Mouse (Mus musculus): ENCODE results near the gene Zfp651. TPM values are rescaled to one million over a fixed set of nuclear protein-coding genes. Genes with fewer than 3 reads are reported as not detected.

The Zfp651 gene
- polyA plus RNA-seq, 1 experiment from 2014 or later: 8.0 TPM

- Histone ChIP-seq H3K4me3 (ENCODE audit: low read length) (no peak overlapping the region), H3K4me1 (ENCODE audit: control insufficient read depth, insufficient read depth, low read length) (peaks cover 11% of the 10 kb centered on the region), H3K4me2 (replicated peaks; ENCODE audit: low read depth, low read length) (no peak overlapping the region), H3K9ac (ENCODE audit: low read depth, low read length) (no peak overlapping the region), H3K9me3 (ENCODE audit: control insufficient read depth, low read length) (no peaks in the 10 kb centered on the region), H3K27me3 (ENCODE audit: control insufficient read depth, insufficient read depth, low read length) (no peaks in the 10 kb centered on the region), H3K27ac (ENCODE audit: low read depth, low read length) (no peak overlapping the region), H3K36me3 (ENCODE audit: control insufficient read depth, insufficient read depth, low read length) (no peaks in the 10 kb centered on the region)
- ATAC-seq (ENCODE audit: low FRiP score, low TSS enrichment): no peak
- WGBS: 52% methylated on average over 1 of the region's 1 CpGs
Observed at GRCm38 (mm10) chr9:121794972-121795539, 35.9 kb downstream of the Zfp651 start.

- no peak overlapping the region for H3K4me3 ChIP-seq (ENCODE audit: low read length)
- no peak for ATAC-seq (ENCODE audit: low FRiP score, low TSS enrichment)
- no peak overlapping the region for H3K9ac ChIP-seq (ENCODE audit: low read depth, low read length)
- H3K27me3 ChIP-seq (ENCODE audit: control insufficient read depth, insufficient read depth, low read length): no peaks in the 10 kb centered on the region
- H3K9me3 ChIP-seq (ENCODE audit: control insufficient read depth, low read length): no peaks in the 10 kb centered on the region
- H3K36me3 ChIP-seq (ENCODE audit: control insufficient read depth, insufficient read depth, low read length): no peaks in the 10 kb centered on the region
- no peaks in the 10 kb centered on the region for H3K4me1 ChIP-seq (ENCODE audit: control insufficient read depth, insufficient read depth, low read length)
- peak overlapping the region; percentile 15; the same call in 1 of the 2 replicates for H3K4me2 ChIP-seq (replicated peaks; ENCODE audit: low read depth, low read length)
- no peak overlapping the region for H3K27ac ChIP-seq (ENCODE audit: low read depth, low read length)
- WGBS: 13% methylated on average over 12 of the region's 12 CpGs
Observed at GRCm38 (mm10) chr9:121797722-121798121, 38.6 kb downstream of the Zfp651 start.

GRCm38 (mm10) chr9:121798887-121799520 lies 39.9 kb downstream of the Zfp651 start:
- no peak overlapping the region for H3K4me2 ChIP-seq (replicated peaks; ENCODE audit: low read depth, low read length)
- no peak overlapping the region for H3K4me3 ChIP-seq (ENCODE audit: low read length)
- H3K27me3 ChIP-seq (ENCODE audit: control insufficient read depth, insufficient read depth, low read length): no peaks in the 10 kb centered on the region
- 55% methylated on average over 5 of the region's 6 CpGs for WGBS
- no peak overlapping the region for H3K9ac ChIP-seq (ENCODE audit: low read depth, low read length)
- no peak for ATAC-seq (ENCODE audit: low FRiP score, low TSS enrichment)
- no peaks in the 10 kb centered on the region for H3K4me1 ChIP-seq (ENCODE audit: control insufficient read depth, insufficient read depth, low read length)
- H3K9me3 ChIP-seq (ENCODE audit: control insufficient read depth, low read length): no peaks in the 10 kb centered on the region
- no peaks in the 10 kb centered on the region for H3K36me3 ChIP-seq (ENCODE audit: control insufficient read depth, insufficient read depth, low read length)
- H3K27ac ChIP-seq (ENCODE audit: low read depth, low read length): no peak overlapping the region

- Histone ChIP-seq H3K27me3 (ENCODE audit: control insufficient read depth, insufficient read depth, low read length) (no peaks in the 10 kb centered on the region), H3K36me3 (ENCODE audit: control insufficient read depth, insufficient read depth, low read length) (no peaks in the 10 kb centered on the region), H3K27ac (ENCODE audit: low read depth, low read length) (no peak overlapping the region), H3K4me1 (ENCODE audit: control insufficient read depth, insufficient read depth, low read length) (no peaks in the 10 kb centered on the region), H3K9me3 (ENCODE audit: control insufficient read depth, low read length) (no peaks in the 10 kb centered on the region), H3K4me2 (replicated peaks; ENCODE audit: low read depth, low read length) (no peak overlapping the region), H3K9ac (ENCODE audit: low read depth, low read length) (no peak overlapping the region), H3K4me3 (ENCODE audit: low read length) (no peak overlapping the region)
- no peak for ATAC-seq (ENCODE audit: low FRiP score, low TSS enrichment)
- WGBS: 56% methylated on average over 7 of the region's 7 CpGs
Observed at GRCm38 (mm10) chr9:121802747-121803146, 43.6 kb downstream of the Zfp651 start.

GRCm38 (mm10) chr9:121807546-121807945 lies 48.4 kb downstream of the Zfp651 start:
- no peaks in the 10 kb centered on the region for H3K27me3 ChIP-seq (ENCODE audit: control insufficient read depth, insufficient read depth, low read length)
- no peak overlapping the region for H3K4me2 ChIP-seq (replicated peaks; ENCODE audit: low read depth, low read length)
- no peak for ATAC-seq (ENCODE audit: low FRiP score, low TSS enrichment)
- H3K36me3 ChIP-seq (ENCODE audit: control insufficient read depth, insufficient read depth, low read length): no peaks in the 10 kb centered on the region
- H3K9me3 ChIP-seq (ENCODE audit: control insufficient read depth, low read length): no peaks in the 10 kb centered on the region
- no peak overlapping the region for H3K9ac ChIP-seq (ENCODE audit: low read depth, low read length)
- 0 out of 2 replicates have a peak, but pooled peaks cover 3% of the 10 kb centered on the region for H3K4me1 ChIP-seq (ENCODE audit: control insufficient read depth, insufficient read depth, low read length)
- 77% methylated on average over 1 of the region's 1 CpGs for WGBS
- H3K27ac ChIP-seq (ENCODE audit: low read depth, low read length): no peak overlapping the region
- no peak overlapping the region for H3K4me3 ChIP-seq (ENCODE audit: low read length)

- Histone ChIP-seq H3K9me3 (ENCODE audit: control insufficient read depth, low read length) (no peaks in the 10 kb centered on the region), H3K9ac (ENCODE audit: low read depth, low read length) (no peak overlapping the region), H3K4me1 (ENCODE audit: control insufficient read depth, insufficient read depth, low read length) (0 out of 2 replicates have a peak, but pooled peaks cover 3% of the 10 kb centered on the region), H3K27ac (ENCODE audit: low read depth, low read length) (no peak overlapping the region), H3K4me3 (ENCODE audit: low read length) (no peak overlapping the region), H3K27me3 (ENCODE audit: control insufficient read depth, insufficient read depth, low read length) (no peaks in the 10 kb centered on the region), H3K36me3 (ENCODE audit: control insufficient read depth, insufficient read depth, low read length) (no peaks in the 10 kb centered on the region), H3K4me2 (replicated peaks; ENCODE audit: low read depth, low read length) (no peak overlapping the region)
- ATAC-seq (ENCODE audit: low FRiP score, low TSS enrichment): no peak
- 77% methylated on average over 7 of the region's 7 CpGs for WGBS
Observed at GRCm38 (mm10) chr9:121807947-121808346, 48.8 kb downstream of the Zfp651 start.

GRCm38 (mm10) chr9:121808511-121808910 lies 49.4 kb downstream of the Zfp651 start:
- H3K4me2 ChIP-seq (replicated peaks; ENCODE audit: low read depth, low read length): no peak overlapping the region
- H3K36me3 ChIP-seq (ENCODE audit: control insufficient read depth, insufficient read depth, low read length): no peaks in the 10 kb centered on the region
- no peak for ATAC-seq (ENCODE audit: low FRiP score, low TSS enrichment)
- H3K4me1 ChIP-seq (ENCODE audit: control insufficient read depth, insufficient read depth, low read length): 0 out of 2 replicates have a peak, but pooled peaks cover 3% of the 10 kb centered on the region
- H3K4me3 ChIP-seq (ENCODE audit: low read length): no peak overlapping the region
- no peaks in the 10 kb centered on the region for H3K27me3 ChIP-seq (ENCODE audit: control insufficient read depth, insufficient read depth, low read length)
- no peak overlapping the region for H3K27ac ChIP-seq (ENCODE audit: low read depth, low read length)
- H3K9me3 ChIP-seq (ENCODE audit: control insufficient read depth, low read length): no peaks in the 10 kb centered on the region
- WGBS: 74% methylated on average over 3 of the region's 3 CpGs
- H3K9ac ChIP-seq (ENCODE audit: low read depth, low read length): no peak overlapping the region

- Histone ChIP-seq H3K27ac (ENCODE audit: low read depth, low read length) (no peak overlapping the region), H3K9me3 (ENCODE audit: control insufficient read depth, low read length) (no peaks in the 10 kb centered on the region), H3K9ac (ENCODE audit: low read depth, low read length) (no peak overlapping the region), H3K4me3 (ENCODE audit: low read length) (no peak overlapping the region), H3K36me3 (ENCODE audit: control insufficient read depth, insufficient read depth, low read length) (no peaks in the 10 kb centered on the region), H3K4me2 (replicated peaks; ENCODE audit: low read depth, low read length) (no peak overlapping the region), H3K4me1 (ENCODE audit: control insufficient read depth, insufficient read depth, low read length) (0 out of 2 replicates have a peak, but pooled peaks cover 3% of the 10 kb centered on the region), H3K27me3 (ENCODE audit: control insufficient read depth, insufficient read depth, low read length) (no peaks in the 10 kb centered on the region)
- ATAC-seq (ENCODE audit: low FRiP score, low TSS enrichment): 0 out of 2 replicates have a peak, but pooled peaks have one; percentile 14
- WGBS: 31% methylated on average over 15 of the region's 15 CpGs
Observed at GRCm38 (mm10) chr9:121810081-121810821, 51.1 kb downstream of the Zfp651 start.

GRCm38 (mm10) chr9:121815183-121815582 lies 56.1 kb downstream of the Zfp651 start:
- H3K36me3 ChIP-seq (ENCODE audit: control insufficient read depth, insufficient read depth, low read length): no peaks in the 10 kb centered on the region
- H3K27me3 ChIP-seq (ENCODE audit: control insufficient read depth, insufficient read depth, low read length): no peaks in the 10 kb centered on the region
- H3K27ac ChIP-seq (ENCODE audit: low read depth, low read length): no peak overlapping the region
- H3K4me3 ChIP-seq (ENCODE audit: low read length): no peak overlapping the region
- H3K4me2 ChIP-seq (replicated peaks; ENCODE audit: low read depth, low read length): no peak overlapping the region
- 0 out of 2 replicates have a peak, but pooled peaks cover 3% of the 10 kb centered on the region for H3K4me1 ChIP-seq (ENCODE audit: control insufficient read depth, insufficient read depth, low read length)
- 56% methylated on average over 6 of the region's 6 CpGs for WGBS
- no peak overlapping the region for H3K9ac ChIP-seq (ENCODE audit: low read depth, low read length)
- ATAC-seq (ENCODE audit: low FRiP score, low TSS enrichment): no peak
- no peaks in the 10 kb centered on the region for H3K9me3 ChIP-seq (ENCODE audit: control insufficient read depth, low read length)
